Mouse (Mus musculus) myocyte (in vitro differentiated cells): ENCODE data around the gene Med7. TPM values are rescaled to one million over a fixed set of nuclear protein-coding genes. Genes with fewer than 3 reads are reported as not detected.

ENCODE experiments used
- H3K27me3 ChIP-seq: one replicate; pipeline ENCODE4 v1.6.1; 2011; ENCODE audit not compliant: control insufficient read depth, insufficient read depth, insufficient read length
- H3K36me3 ChIP-seq: one replicate; pipeline ENCODE4 v1.6.1; 2011; ENCODE audit not compliant: control insufficient read depth, insufficient read depth
- H3K4me2 ChIP-seq: one replicate; pipeline ENCODE4 v1.6.1; 2011; ENCODE audit warnings: low read depth, control low read depth
- H3K4me3 ChIP-seq: one replicate; pipeline ENCODE4 v1.5.1; 2011; ENCODE audit warnings: mild to moderate bottlenecking, control low read depth, moderate library complexity
- H3K79me2 ChIP-seq: one replicate; pipeline ENCODE4 v1.6.1; 2011; ENCODE audit not compliant: control insufficient read depth, insufficient read depth
- H3ac ChIP-seq: one replicate; pipeline ENCODE4 v1.6.1; 2011; ENCODE audit not compliant: control insufficient read depth, insufficient read length
- CEBPB ChIP-seq: IDR thresholded peaks from 2 replicates; pipeline ENCODE4 v1.6.1; 2011; ENCODE audit warnings: mild to moderate bottlenecking, moderate library complexity; ENCODE audit not compliant: poor library complexity, insufficient read depth, severe bottlenecking
- E2F4 ChIP-seq: IDR thresholded peaks from one replicate; pipeline ENCODE4 v1.6.1; 2011; ENCODE audit warnings: mild to moderate bottlenecking, control low read depth, moderate library complexity; ENCODE audit not compliant: insufficient read depth
- MAX ChIP-seq: IDR thresholded peaks from one replicate; pipeline ENCODE4 v1.6.1; 2011; ENCODE audit warnings: low read depth, mild to moderate bottlenecking, control low read depth
- MYOD1 ChIP-seq, 3 experiments: IDR thresholded peaks; one replicate each; pipeline ENCODE4 v1.6.1; 2011; ENCODE audit warnings: control low read depth in 2 of 3, low read depth in 2 of 3, mild to moderate bottlenecking in 2 of 3, moderate library complexity in 1 of 3; ENCODE audit not compliant: insufficient read length in 2 of 3, control insufficient read depth in 1 of 3
- MYOG ChIP-seq, 3 experiments: IDR thresholded peaks; one replicate each; pipeline ENCODE4 v1.6.1; 2011; ENCODE audit warnings: control low read depth in 2 of 3, low read depth in 2 of 3, mild to moderate bottlenecking in 2 of 3; ENCODE audit not compliant: insufficient read length in 2 of 3, control insufficient read depth in 1 of 3, insufficient read depth in 1 of 3
- POLR2A ChIP-seq: IDR thresholded peaks from one replicate; pipeline ENCODE4 v1.6.1; 2011; ENCODE audit warnings: low read depth, mild to moderate bottlenecking, control low read depth, moderate library complexity; ENCODE audit not compliant: insufficient read length
- POLR2AphosphoS2 ChIP-seq: IDR thresholded peaks from one replicate; pipeline ENCODE4 v1.6.1; 2011; ENCODE audit warnings: low read depth, control low read depth; ENCODE audit not compliant: insufficient read length
- REST ChIP-seq: IDR thresholded peaks from one replicate; pipeline ENCODE4 v1.6.1; 2011; ENCODE audit warnings: mild to moderate bottlenecking, control low read depth, moderate library complexity; ENCODE audit not compliant: insufficient read depth, insufficient read length
- SRF ChIP-seq: IDR thresholded peaks from one replicate; pipeline ENCODE4 v1.6.1; 2011; ENCODE audit warnings: low read depth; ENCODE audit not compliant: control insufficient read depth, insufficient read length
- TCF12 ChIP-seq: IDR thresholded peaks from one replicate; pipeline ENCODE4 v1.6.1; 2011; ENCODE audit warnings: mild to moderate bottlenecking, control low read depth; ENCODE audit not compliant: poor library complexity, insufficient read depth, severe bottlenecking
- TCF3 ChIP-seq: IDR thresholded peaks from one replicate; pipeline ENCODE4 v1.6.1; 2011; ENCODE audit warnings: low read depth, control low read depth; ENCODE audit not compliant: insufficient read length
- USF1 ChIP-seq: IDR thresholded peaks from one replicate; pipeline ENCODE4 v1.6.1; 2011; ENCODE audit warnings: low read depth, mild to moderate bottlenecking, control low read depth, moderate library complexity
- polyA plus RNA-seq: library from polyadenylated mRNA; unstranded; fragments of >200 nt; fragmentation: generic; extraction: Trizol; gene quantifications from one replicate; pipeline ENCODE4 v1.2.1, GENCODE M21; 2012; ENCODE audit warnings: missing spikeins

Med7 gene
- polyA plus RNA-seq, 1 experiment = 33.1 TPM

DNA sequence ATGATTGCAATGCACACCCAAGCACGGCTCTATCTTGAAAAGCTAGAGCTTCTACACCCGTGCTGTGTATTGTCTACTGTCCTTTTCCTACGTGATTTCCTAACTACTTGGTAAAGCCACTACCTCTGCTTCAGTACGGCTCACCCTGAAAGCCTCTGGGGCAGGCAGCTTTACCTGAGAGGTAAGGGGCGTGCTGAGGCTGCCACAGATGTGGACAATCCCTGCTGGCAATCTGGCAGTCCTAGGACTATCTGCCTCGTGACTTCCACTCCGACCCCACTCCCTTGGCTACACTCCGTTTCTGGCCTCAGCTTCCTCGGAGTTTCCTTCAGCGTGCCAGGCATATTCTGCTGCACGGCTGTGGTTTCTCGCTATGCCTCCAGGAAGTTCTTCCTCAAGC lies 35.2 kb upstream of the Med7 start:
- Histone ChIP-seq H3K4me3 (no peak overlapping the region), H3K4me2 (no peak overlapping the region), H3ac (no peak overlapping the region), H3K36me3 (no peaks in the 10 kb centered on the region), H3K27me3 (no peaks in the 10 kb centered on the region), H3K79me2 (no peaks in the 10 kb centered on the region)
- TF ChIP-seq MYOG (IDR thresholded peaks at IDR 0.05; ENCODE audit: control insufficient read depth in 1 of 3, insufficient read depth in 1 of 3, insufficient read length in 2 of 3, low read depth in 2 of 3) (no peak), TCF3 (no peak), E2F4 (no peak), USF1 (no peak), TCF12 (no peak), CEBPB (no peak), POLR2A (no peak), REST (no peak), SRF (no peak), MAX (no peak), MYOD1 (IDR thresholded peaks at IDR 0.05; ENCODE audit: control insufficient read depth in 1 of 3, insufficient read length in 2 of 3, low read depth in 2 of 3) (no peak), POLR2AphosphoS2 (no peak)

DNA sequence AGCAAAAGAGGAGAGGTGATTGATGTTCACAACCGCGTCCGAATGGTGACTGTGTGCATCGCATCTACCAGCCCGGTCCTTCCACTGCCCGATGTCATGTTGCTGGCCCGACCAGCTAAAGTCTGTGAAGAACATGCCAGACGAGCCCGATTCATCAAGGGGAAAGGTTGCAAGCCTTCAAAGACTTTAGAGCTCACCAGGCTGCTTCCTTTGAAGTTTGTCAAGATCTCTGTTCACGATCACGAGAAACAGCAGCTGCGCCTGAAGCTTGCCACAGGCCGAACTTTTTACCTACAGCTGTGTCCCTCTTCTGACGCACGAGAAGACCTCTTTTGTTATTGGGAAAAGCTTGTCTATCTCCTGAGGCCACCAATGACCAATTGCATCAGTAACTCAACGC lies 31.7 kb upstream of the Med7 start:
- H3K36me3 ChIP-seq = no peaks in the 10 kb centered on the region
- no peak overlapping the region for H3ac ChIP-seq
- H3K4me3 ChIP-seq = no peak overlapping the region
- no peaks in the 10 kb centered on the region for H3K79me2 ChIP-seq
- no peak overlapping the region for H3K4me2 ChIP-seq
- H3K27me3 ChIP-seq = no peaks in the 10 kb centered on the region
- TF ChIP-seq POLR2A (no peak), TCF12 (no peak), USF1 (no peak), SRF (no peak), TCF3 (no peak)

DNA sequence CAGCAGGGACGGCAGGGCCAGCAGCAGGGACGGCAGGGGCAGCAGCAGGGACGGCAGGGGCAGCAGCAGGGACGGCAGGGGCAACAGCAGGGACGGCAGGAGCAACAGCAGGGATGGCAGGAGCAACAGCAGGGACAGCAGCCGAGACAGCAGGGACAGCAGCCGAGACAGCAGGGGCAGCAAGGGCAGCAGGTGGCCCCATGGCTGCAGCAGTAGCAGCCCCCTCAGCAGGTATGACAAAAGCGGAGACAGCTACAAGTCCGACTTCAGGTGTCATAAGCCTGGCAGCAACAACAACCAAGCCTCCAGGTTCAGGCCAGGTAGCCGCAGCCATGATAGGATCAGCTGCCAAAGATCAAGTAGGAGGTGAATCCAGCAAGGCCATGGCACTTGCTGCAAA lies 30.0 kb upstream of the Med7 start:
- H3K27me3 ChIP-seq = no peaks in the 10 kb centered on the region
- TF ChIP-seq SRF (no peak), E2F4 (no peak), MYOG (IDR thresholded peaks at IDR 0.05; ENCODE audit: control insufficient read depth in 1 of 3, insufficient read depth in 1 of 3, insufficient read length in 2 of 3, low read depth in 2 of 3) (no peak), POLR2AphosphoS2 (no peak)
- H3K4me2 ChIP-seq = no peak overlapping the region
- no peaks in the 10 kb centered on the region for H3K36me3 ChIP-seq
- no peaks in the 10 kb centered on the region for H3K79me2 ChIP-seq
- no peak overlapping the region for H3ac ChIP-seq
- no peak overlapping the region for H3K4me3 ChIP-seq

DNA sequence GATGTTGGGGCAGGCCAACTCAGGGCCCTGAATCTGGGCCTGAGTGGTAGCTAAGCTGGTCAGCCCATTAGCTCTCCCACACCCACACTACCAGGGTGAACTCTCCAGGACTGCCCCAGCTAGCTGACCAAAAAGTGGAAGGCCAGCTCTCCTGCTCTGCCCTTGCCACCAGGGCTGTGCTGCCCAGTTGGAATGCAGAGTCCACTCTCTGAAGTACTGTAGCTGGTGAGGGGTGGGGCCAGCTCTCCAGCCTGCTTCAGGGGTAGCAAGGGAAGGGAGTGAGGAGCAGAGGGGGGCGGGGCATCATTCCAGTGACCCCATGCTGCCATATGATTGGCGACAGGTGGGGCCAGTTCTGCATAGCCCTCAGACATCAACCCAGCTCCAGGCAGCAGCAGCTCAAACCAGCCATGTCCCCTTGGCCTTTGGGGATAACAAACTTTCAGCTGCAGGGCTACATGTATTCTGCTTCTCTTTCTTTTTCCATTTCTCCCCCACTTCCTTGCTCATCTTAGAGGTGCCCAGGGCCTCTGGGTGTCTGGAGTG lies 26.6 kb upstream of the Med7 start:
- H3ac ChIP-seq = no peak overlapping the region
- TF ChIP-seq POLR2AphosphoS2 (peak; percentile 12), TCF12 (no peak)
- H3K36me3 ChIP-seq = no peaks in the 10 kb centered on the region
- no peak overlapping the region for H3K4me2 ChIP-seq
- no peaks in the 10 kb centered on the region for H3K79me2 ChIP-seq
- H3K4me3 ChIP-seq = no peak overlapping the region
- H3K27me3 ChIP-seq = no peaks in the 10 kb centered on the region

DNA sequence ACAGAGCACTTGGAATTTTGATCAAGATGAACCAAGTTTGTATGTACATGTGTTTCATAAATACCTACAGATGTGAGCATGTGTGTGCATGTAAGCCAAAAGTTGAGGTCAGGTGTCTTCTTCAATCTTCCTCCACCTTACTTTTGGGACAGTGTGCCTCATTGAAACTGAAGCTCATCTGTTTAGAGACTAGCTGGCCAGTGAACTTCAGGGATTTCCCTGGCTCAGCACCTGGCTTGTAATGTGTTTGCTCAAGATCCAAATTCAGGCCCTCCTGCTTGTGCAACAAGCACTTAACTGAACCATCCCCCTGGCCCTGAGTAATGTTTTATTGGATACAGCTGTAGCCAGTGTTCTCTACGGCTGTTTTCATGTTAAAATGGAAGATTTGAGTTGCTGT lies 18.3 kb upstream of the Med7 start:
- H3K36me3 ChIP-seq = no peaks in the 10 kb centered on the region
- no peak overlapping the region for H3K4me2 ChIP-seq
- H3K27me3 ChIP-seq = no peaks in the 10 kb centered on the region
- no peaks in the 10 kb centered on the region for H3K79me2 ChIP-seq
- no peak overlapping the region for H3ac ChIP-seq
- no peak for TF ChIP-seq SRF
- no peak for TF ChIP-seq TCF3
- TF ChIP-seq POLR2A = no peak
- no peak for TF ChIP-seq USF1
- H3K4me3 ChIP-seq = no peak overlapping the region

DNA sequence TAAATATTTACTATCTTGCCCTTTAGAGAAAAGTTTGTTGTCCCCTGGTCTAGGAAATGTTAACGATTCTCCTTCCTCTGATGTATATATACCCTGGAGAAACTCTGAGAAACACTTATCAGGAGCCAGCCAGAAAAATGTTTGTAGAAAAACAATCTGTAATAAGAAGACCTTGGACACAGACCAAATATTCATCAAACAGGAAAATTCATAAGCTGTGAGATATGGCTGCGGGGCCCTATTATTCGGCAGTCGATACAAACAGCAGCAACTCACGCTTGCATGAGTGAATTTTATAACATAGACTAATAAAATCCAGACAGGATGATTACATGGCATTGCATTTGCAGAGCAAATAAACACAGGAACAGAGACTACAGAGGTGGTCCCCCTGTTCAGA lies 17.9 kb upstream of the Med7 start:
- Histone ChIP-seq H3K4me2 (no peak overlapping the region), H3ac (no peak overlapping the region), H3K4me3 (no peak overlapping the region), H3K79me2 (no peaks in the 10 kb centered on the region), H3K27me3 (no peaks in the 10 kb centered on the region), H3K36me3 (no peaks in the 10 kb centered on the region)
- TF ChIP-seq MYOD1 (IDR thresholded peaks at IDR 0.05; ENCODE audit: control insufficient read depth in 1 of 3, insufficient read length in 2 of 3, low read depth in 2 of 3) (no peak), SRF (no peak)
